Mouse (Mus musculus): ENCODE measurements around the gene Gm42674. TPM values are rescaled to one million over a fixed set of nuclear protein-coding genes. Genes with fewer than 3 reads are reported as not detected.

The Gm42674 gene
- polyA plus RNA-seq, 1 experiment from 2014 or later, result not detected

- Histone ChIP-seq H3K4me2 (ENCODE audit: low read depth, low read length) (no peak overlapping the region), H3K4me3 (ENCODE audit: low read depth, low read length) (no peak overlapping the region), H3K4me1 (ENCODE audit: control insufficient read depth, insufficient read depth, low read length) (peaks cover 21% of the 10 kb centered on the region), H3K27ac (replicated peaks; ENCODE audit: low read depth, low read length) (no peak overlapping the region), H3K36me3 (ENCODE audit: control insufficient read depth, insufficient read depth, low read length) (no peaks in the 10 kb centered on the region), H3K9me3 (ENCODE audit: control insufficient read depth, low read length) (no peaks in the 10 kb centered on the region), H3K9ac (ENCODE audit: low read depth, low read length) (no peak overlapping the region), H3K27me3 (replicated peaks; ENCODE audit: control insufficient read depth, insufficient read depth, low read length) (no peaks in the 10 kb centered on the region)
- ATAC-seq (ENCODE audit: low read depth) (no peak), DNase-seq (ENCODE audit: low spot score) (no peak)
- WGBS, result 91% methylated on average over 3 of the region's 3 CpGs
These were observed 9.8 kb downstream of the Gm42674 start for GRCm38 (mm10) chr3:90611494-90611893.

- Histone ChIP-seq H3K4me1 (ENCODE audit: control insufficient read depth, insufficient read depth, low read length) (peaks cover 20% of the 10 kb centered on the region), H3K4me3 (ENCODE audit: low read depth, low read length) (no peak overlapping the region), H3K9ac (ENCODE audit: low read depth, low read length) (no peak overlapping the region), H3K27me3 (replicated peaks; ENCODE audit: control insufficient read depth, insufficient read depth, low read length) (no peaks in the 10 kb centered on the region), H3K9me3 (ENCODE audit: control insufficient read depth, low read length) (no peaks in the 10 kb centered on the region), H3K27ac (replicated peaks; ENCODE audit: low read depth, low read length) (no peak overlapping the region), H3K36me3 (ENCODE audit: control insufficient read depth, insufficient read depth, low read length) (no peaks in the 10 kb centered on the region), H3K4me2 (ENCODE audit: low read depth, low read length) (no peak overlapping the region)
- WGBS, result 59% methylated on average over 4 of the region's 4 CpGs
- ATAC-seq (ENCODE audit: low read depth) (no peak), DNase-seq (ENCODE audit: low spot score) (no peak)
These were observed 10.4 kb downstream of the Gm42674 start for GRCm38 (mm10) chr3:90612061-90612460.

- Histone ChIP-seq H3K4me3 (ENCODE audit: low read depth, low read length) (peak within 1 kb of the TSS; percentile 43), H3K4me2 (ENCODE audit: low read depth, low read length) (peak within 1 kb of the TSS; percentile 75), H3K9ac (ENCODE audit: low read depth, low read length) (peak within 1 kb of the TSS; percentile 57), H3K27ac (replicated peaks; ENCODE audit: low read depth, low read length) (no peak within 1 kb of the TSS), H3K27me3 (replicated peaks; ENCODE audit: control insufficient read depth, insufficient read depth, low read length) (no peaks in the 10 kb centered on the region), H3K36me3 (ENCODE audit: control insufficient read depth, insufficient read depth, low read length) (no peaks in the 10 kb centered on the region), H3K4me1 (ENCODE audit: control insufficient read depth, insufficient read depth, low read length) (peaks cover 20% of the 10 kb centered on the region), H3K9me3 (ENCODE audit: control insufficient read depth, low read length) (0 out of 2 replicates have a peak, but pooled peaks cover 3% of the 10 kb centered on the region)
- 1% methylated on average over 23 of the region's 23 CpGs for WGBS
- peak; percentile 84 for DNase-seq (ENCODE audit: low spot score)
- peak; percentile 81 for ATAC-seq (ENCODE audit: low read depth)
These were observed 11.1 kb downstream of the Gm42674 start, which contains the start of gene S100a6 for GRCm38 (mm10) chr3:90612728-90613291. Gene S100a6 (plus strand): TSS chr3:90612882.

- Histone ChIP-seq H3K36me3 (ENCODE audit: control insufficient read depth, insufficient read depth, low read length) (no peaks in the 10 kb centered on the region), H3K27ac (replicated peaks; ENCODE audit: low read depth, low read length) (no peak overlapping the region), H3K9me3 (ENCODE audit: control insufficient read depth, low read length) (0 out of 2 replicates have a peak, but pooled peaks cover 3% of the 10 kb centered on the region), H3K4me3 (ENCODE audit: low read depth, low read length) (peak overlapping the region; percentile 43), H3K9ac (ENCODE audit: low read depth, low read length) (peak overlapping the region; percentile 57), H3K27me3 (replicated peaks; ENCODE audit: control insufficient read depth, insufficient read depth, low read length) (no peaks in the 10 kb centered on the region), H3K4me1 (ENCODE audit: control insufficient read depth, insufficient read depth, low read length) (peaks cover 20% of the 10 kb centered on the region), H3K4me2 (ENCODE audit: low read depth, low read length) (peak overlapping the region; percentile 75)
- no peak for DNase-seq (ENCODE audit: low spot score)
- WGBS, result 47% methylated on average over 7 of the region's 7 CpGs
- no peak for ATAC-seq (ENCODE audit: low read depth)
These were observed 11.9 kb downstream of the Gm42674 start for GRCm38 (mm10) chr3:90613461-90614147.

- Histone ChIP-seq H3K9ac (ENCODE audit: low read depth, low read length) (no peak overlapping the region), H3K4me2 (ENCODE audit: low read depth, low read length) (peak overlapping the region; percentile 75), H3K36me3 (ENCODE audit: control insufficient read depth, insufficient read depth, low read length) (no peaks in the 10 kb centered on the region), H3K4me1 (ENCODE audit: control insufficient read depth, insufficient read depth, low read length) (peaks cover 20% of the 10 kb centered on the region), H3K27ac (replicated peaks; ENCODE audit: low read depth, low read length) (no peak overlapping the region), H3K4me3 (ENCODE audit: low read depth, low read length) (no peak overlapping the region), H3K9me3 (ENCODE audit: control insufficient read depth, low read length) (0 out of 2 replicates have a peak, but pooled peaks cover 3% of the 10 kb centered on the region), H3K27me3 (replicated peaks; ENCODE audit: control insufficient read depth, insufficient read depth, low read length) (no peaks in the 10 kb centered on the region)
- WGBS, result 85% methylated on average over 6 of the region's 6 CpGs
- DNase-seq (ENCODE audit: low spot score) (no peak), ATAC-seq (ENCODE audit: low read depth) (no peak)
These were observed 12.4 kb downstream of the Gm42674 start for GRCm38 (mm10) chr3:90614148-90614530.

- H3K4me2 ChIP-seq (ENCODE audit: low read depth, low read length), result peak overlapping the region; percentile 75
These were observed 13.0 kb downstream of the Gm42674 start for GRCm38 (mm10) chr3:90614611-90615251.

GRCm38 (mm10) chr3:90615415-90615814, 13.7 kb downstream of the Gm42674 start:
- 0 out of 2 replicates have a peak, but pooled peaks cover 3% of the 10 kb centered on the region for H3K9me3 ChIP-seq (ENCODE audit: control insufficient read depth, low read length)
- WGBS, result 10% methylated on average over 7 of the region's 7 CpGs
- H3K27ac ChIP-seq (replicated peaks; ENCODE audit: low read depth, low read length), result no peak overlapping the region
- peak; percentile 84 for ATAC-seq (ENCODE audit: low read depth)
- H3K27me3 ChIP-seq (replicated peaks; ENCODE audit: control insufficient read depth, insufficient read depth, low read length), result no peaks in the 10 kb centered on the region
- H3K9ac ChIP-seq (ENCODE audit: low read depth, low read length), result no peak overlapping the region
- no peak overlapping the region for H3K4me3 ChIP-seq (ENCODE audit: low read depth, low read length)
- peak; percentile 88 for DNase-seq (ENCODE audit: low spot score)
- H3K36me3 ChIP-seq (ENCODE audit: control insufficient read depth, insufficient read depth, low read length), result no peaks in the 10 kb centered on the region
- peaks cover 20% of the 10 kb centered on the region for H3K4me1 ChIP-seq (ENCODE audit: control insufficient read depth, insufficient read depth, low read length)
- peak overlapping the region; percentile 25 for H3K4me2 ChIP-seq (ENCODE audit: low read depth, low read length)

More at GRCm38 (mm10) chr3:90614611-90615251, 13.0 kb downstream of the Gm42674 start:
- no peak overlapping the region for H3K4me3 ChIP-seq (ENCODE audit: low read depth, low read length)
- H3K9me3 ChIP-seq (ENCODE audit: control insufficient read depth, low read length), result 0 out of 2 replicates have a peak, but pooled peaks cover 3% of the 10 kb centered on the region
- no peak overlapping the region for H3K9ac ChIP-seq (ENCODE audit: low read depth, low read length)
- 86% methylated on average over 11 of the region's 11 CpGs for WGBS
- DNase-seq (ENCODE audit: low spot score) (no peak), ATAC-seq (ENCODE audit: low read depth) (peak; percentile 5; the same call in 1 of the 2 replicates)
- H3K4me1 ChIP-seq (ENCODE audit: control insufficient read depth, insufficient read depth, low read length), result peaks cover 20% of the 10 kb centered on the region
- no peak overlapping the region for H3K27ac ChIP-seq (replicated peaks; ENCODE audit: low read depth, low read length)
- H3K36me3 ChIP-seq (ENCODE audit: control insufficient read depth, insufficient read depth, low read length), result no peaks in the 10 kb centered on the region
- H3K27me3 ChIP-seq (replicated peaks; ENCODE audit: control insufficient read depth, insufficient read depth, low read length), result no peaks in the 10 kb centered on the region

- no peak overlapping the region for H3K27ac ChIP-seq (replicated peaks; ENCODE audit: low read depth, low read length)
- no peaks in the 10 kb centered on the region for H3K27me3 ChIP-seq (replicated peaks; ENCODE audit: control insufficient read depth, insufficient read depth, low read length)
- ATAC-seq (ENCODE audit: low read depth) (no peak), DNase-seq (ENCODE audit: low spot score) (no peak)
- H3K4me2 ChIP-seq (ENCODE audit: low read depth, low read length), result peak overlapping the region; percentile 25; the same call in 1 of the 2 replicates
- WGBS, result 80% methylated on average over 1 of the region's 1 CpGs
- H3K9me3 ChIP-seq (ENCODE audit: control insufficient read depth, low read length), result 0 out of 2 replicates have a peak, but pooled peaks cover 3% of the 10 kb centered on the region
- no peak overlapping the region for H3K4me3 ChIP-seq (ENCODE audit: low read depth, low read length)
- H3K9ac ChIP-seq (ENCODE audit: low read depth, low read length), result no peak overlapping the region
- H3K4me1 ChIP-seq (ENCODE audit: control insufficient read depth, insufficient read depth, low read length), result peaks cover 20% of the 10 kb centered on the region
- no peaks in the 10 kb centered on the region for H3K36me3 ChIP-seq (ENCODE audit: control insufficient read depth, insufficient read depth, low read length)
These were observed 14.2 kb downstream of the Gm42674 start for GRCm38 (mm10) chr3:90615911-90616310.

All from embryonic facial prominence, embryonic 14.5 days (tissue).